Mouse (Mus musculus): Measurements from ENCODE around the gene Phf14.

Gene Phf14

DNA sequence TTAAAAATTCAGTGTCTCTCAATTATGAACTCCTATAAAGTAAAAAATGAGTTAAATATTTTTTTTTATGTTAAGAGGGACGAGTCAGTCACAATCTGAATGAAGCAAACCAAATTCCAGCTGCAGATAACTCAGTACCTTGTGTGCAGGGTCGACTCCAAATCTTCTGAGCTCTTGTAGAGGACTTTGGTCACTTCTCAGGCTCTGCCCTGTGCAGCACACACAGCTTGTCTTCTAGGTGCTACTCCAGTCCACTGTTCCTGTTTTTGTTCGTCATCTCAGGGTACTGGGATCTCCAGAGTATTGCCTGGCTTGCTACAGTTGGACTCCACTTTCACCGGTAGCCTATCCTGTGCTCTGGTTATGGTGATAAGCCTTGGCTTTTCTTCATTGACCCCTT is 113.1 kb downstream of the Phf14 start:
- in situ Hi-C loops (cut with MboI) = no loop called here

DNA sequence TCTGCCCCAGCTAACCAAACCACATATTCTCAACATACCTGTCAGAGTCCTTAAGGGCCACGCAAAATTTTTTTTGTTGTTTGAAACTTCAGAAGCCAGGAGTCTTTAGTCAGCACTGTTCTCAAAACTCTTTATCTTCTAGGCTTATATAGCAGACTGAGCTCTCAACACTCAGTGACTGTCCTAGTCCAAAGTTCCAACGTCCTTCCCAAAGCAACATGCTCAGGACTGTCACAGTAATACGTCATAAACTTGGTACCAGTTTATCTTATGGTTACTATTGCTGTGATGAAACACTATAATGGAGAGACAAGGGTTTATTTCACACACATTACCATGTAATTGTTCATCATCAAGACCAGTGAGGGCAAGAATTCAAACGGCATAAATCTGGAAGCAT is 113.9 kb downstream of the Phf14 start:
- in situ Hi-C loops (cut with MboI) = no loop called here

- in situ Hi-C loops (cut with MboI) = no loop called here
Measured at GRCm38 (mm10) chr6:12023395-12023794, 115.8 kb downstream of the Phf14 start.

DNA sequence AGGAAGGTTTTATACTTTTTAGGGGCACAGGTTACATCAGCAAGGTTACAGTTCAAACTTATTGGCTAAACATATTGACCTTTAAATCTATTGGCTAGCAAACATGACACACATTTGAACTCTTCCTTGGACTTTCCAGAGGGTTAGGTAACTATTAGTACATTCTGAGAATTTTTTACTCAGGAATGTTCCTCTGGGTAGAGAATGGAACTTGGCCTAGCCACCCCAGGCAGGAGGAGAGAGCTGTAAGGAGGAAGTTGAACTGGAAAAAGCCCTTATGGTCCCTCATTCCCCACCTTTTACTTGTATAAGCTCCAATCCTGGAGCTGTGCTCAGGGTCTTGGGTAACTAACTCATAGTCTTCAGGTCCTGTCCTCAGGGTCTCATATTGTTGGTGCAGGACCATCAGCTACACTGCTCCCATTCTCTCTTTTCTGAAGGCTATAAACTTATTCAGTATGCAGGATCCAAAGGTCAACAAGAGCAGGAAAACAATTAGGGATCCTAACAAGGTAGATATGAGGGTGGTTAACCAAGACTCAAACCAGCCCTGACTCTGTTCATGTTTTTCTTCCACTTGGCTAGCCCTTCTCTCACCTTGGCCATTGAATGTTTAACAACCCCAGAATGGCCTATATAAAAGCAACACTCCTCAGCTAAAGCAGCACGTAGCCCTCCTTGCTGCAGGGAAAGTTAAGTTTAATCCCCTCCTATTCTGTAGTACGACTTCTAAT is 119.4 kb downstream of the Phf14 start:
- in situ Hi-C loops (cut with MboI) = no loop called here

GRCm38 (mm10) chr6:12034561-12034960 is 127.0 kb downstream of the Phf14 start:
- in situ Hi-C loops (cut with MboI) = no loop called here

DNA sequence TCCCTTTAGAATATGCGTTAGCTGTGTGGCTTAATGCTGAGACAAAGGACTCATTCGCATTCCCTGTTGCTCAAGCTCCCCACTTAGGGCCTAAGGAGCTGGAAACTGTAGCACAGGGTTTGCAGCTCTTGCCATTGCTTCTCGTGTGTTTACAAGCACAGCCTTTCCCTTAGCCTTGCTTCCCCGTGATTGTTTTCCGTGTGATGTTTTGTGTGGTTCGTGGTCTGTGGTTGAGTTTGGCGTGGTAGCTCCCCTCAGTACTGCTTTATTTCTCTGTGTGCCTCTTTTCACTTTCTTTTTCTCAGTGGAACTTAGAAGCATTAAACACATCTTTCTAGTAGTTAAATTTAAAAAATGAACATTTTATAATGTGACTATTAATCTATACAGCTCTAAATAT is 130.7 kb downstream of the Phf14 start:
- in situ Hi-C loops (cut with MboI) = no loop called here

DNA sequence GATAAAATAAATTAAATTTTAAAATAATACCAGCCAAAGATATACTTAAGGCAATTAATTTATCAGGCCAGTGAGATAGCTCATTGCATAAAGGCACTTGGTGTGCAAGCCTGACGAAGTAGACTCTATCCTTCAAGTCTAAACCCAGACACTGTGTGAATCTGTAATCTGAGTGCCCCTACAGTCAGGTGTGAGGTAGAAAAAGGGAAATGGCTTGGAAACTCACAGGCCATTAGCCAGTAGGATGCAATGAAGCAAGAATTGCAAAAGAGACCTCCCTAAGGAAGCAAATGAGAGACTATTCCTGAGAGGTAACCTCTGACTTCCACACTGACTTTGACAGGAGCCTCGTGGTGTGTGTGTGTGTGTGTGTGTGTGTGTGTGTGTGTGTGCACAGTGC is 145.3 kb downstream of the Phf14 start:
- in situ Hi-C loops (cut with MboI) = no loop called here

DNA sequence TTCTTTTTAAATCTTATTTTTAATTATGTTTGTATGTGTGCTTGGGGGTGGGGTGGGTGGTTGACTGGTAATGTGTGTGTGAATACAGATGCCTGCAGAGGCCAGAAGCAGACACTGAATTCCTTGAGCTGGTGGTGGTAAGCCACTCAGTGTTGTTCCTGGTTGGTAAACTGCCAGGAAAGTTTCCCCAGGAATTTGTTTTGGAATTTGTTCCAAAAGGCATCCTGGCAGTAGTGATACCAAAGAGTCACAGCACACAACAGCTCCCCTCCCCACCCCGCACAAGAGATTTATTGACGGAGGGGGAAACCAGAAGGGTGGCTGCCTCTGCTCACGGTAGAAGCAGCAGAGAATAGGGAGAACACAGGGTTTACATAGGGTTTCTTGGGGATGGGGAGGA is 146.5 kb downstream of the Phf14 start:
- in situ Hi-C loops (cut with MboI) = no loop called here

DNA sequence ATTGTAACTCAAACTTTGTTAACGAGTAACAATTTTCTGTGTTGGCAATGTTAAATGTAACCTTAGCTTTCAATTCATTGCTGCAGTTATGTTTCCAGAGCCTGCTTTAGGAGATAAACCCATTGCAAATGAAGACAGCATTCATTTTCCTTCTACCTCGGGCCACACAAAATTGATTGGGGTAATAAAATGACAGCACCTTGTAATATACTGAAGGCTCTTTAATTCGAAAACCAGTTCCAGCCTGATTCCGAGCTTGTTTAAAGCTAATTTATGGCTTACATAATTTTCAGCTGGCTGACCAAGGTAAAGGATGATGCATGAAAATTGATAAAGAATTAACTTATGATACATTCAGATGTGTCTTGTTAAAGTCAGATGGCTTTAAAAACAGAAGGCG is 151.1 kb downstream of the Phf14 start:
- in situ Hi-C loops (cut with MboI) = no loop called here

GRCm38 (mm10) chr6:12059971-12060370 is 152.4 kb downstream of the Phf14 start:
- in situ Hi-C loops (cut with MboI) = no loop called here

GRCm38 (mm10) chr6:12060452-12061140 is 153.0 kb downstream of the Phf14 start:
- in situ Hi-C loops (cut with MboI) = no loop called here

DNA sequence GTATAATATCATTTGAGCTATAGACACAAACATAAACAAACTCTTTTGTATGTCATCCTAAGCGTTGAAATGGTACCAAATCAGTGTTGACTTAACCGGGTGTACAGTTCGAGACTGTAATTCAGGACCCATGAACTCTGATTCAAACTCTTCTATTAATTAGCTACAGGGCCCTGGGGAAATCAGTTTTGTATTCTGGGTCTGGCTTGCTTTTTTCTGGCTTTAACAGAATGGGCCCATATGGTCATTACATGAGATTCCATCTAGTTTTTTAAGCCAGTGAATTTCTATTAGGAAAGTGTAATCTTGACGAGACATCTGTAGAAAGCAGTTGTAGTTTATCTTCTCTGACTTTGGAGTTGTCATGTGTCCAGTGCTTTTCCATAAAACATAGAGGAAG is 160.3 kb downstream of the Phf14 start:
- in situ Hi-C loops (cut with MboI) = no loop called here

DNA sequence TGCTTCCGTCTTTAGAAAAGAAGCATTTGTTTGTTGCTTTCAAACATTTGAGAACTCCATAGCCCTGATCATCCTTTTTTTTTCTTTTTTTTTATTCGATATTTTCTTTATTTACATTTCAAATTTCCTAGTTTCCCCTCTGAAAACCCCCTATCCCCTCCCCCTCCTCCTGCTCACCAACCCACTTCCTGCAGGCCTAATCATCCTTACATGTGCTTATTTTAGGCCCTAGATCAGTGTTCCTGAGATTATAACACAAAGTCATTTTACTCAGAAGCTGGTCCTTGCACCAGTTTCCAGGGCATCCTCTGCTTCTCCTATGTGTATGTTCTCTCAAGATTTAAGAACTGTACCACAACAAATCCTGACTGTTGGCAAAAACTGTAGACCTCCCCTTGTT is 161.7 kb downstream of the Phf14 start:
- in situ Hi-C loops (cut with MboI) = no loop called here

GRCm38 (mm10) chr6:12074599-12074998 is 167.0 kb downstream of the Phf14 start:
- in situ Hi-C loops (cut with MboI) = no loop called here

GRCm38 (mm10) chr6:12077338-12077737 is 169.7 kb downstream of the Phf14 start:
- in situ Hi-C loops (cut with MboI) = no loop called here

DNA sequence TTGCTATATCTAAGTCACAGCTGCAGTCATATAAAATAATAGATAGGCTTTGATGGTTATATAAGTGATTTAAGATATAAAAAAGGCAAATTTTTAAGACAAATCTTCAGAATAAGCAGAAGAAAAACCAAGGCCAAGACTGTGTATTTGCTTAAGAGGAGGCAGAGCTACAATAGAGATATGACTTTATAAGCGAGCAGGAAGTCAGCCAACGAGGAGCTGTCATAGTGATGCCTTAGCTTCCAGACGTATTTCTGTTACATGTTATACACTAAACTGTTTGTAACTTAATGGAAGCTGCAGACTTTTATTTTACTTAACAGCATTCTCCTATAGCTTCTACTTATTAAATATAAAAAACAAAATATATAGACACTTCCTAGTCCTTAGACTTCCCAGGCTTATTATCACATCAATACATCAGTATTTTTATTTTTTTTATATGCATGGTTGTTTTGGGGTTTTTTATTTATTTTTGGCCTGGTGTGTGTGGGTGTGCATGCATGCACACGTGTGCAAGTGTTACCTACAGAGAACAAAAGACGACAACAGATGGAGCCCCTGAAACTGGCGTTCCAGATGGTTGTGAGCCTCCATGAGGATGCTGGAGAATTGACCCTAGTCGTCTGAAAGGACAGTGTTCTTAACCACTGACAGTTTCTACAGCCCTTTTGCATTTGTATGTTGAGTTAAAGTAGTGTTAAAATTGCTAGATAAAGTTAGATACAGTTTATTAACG is 170.4 kb downstream of the Phf14 start:
- in situ Hi-C loops (cut with MboI) = no loop called here

DNA sequence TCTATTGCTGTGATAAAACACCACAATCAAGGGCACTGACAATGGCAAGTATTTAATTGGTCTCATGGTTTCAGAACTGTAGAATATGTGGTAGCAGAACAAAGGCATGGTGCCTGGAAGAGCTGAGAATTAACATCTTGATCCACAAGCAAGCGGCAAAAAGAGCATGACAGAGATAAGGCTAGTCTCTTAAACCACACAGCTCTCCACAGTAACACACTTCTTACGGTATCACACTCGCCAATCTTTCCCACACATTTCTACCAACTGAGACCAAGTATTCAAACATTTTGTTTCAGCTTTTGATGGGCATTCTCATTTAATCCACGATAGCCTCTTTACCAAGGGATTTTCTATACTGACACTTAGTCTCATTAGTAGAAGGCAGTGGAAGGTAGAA is 171.7 kb downstream of the Phf14 start:
- in situ Hi-C loops (cut with MboI) = no loop called here

DNA sequence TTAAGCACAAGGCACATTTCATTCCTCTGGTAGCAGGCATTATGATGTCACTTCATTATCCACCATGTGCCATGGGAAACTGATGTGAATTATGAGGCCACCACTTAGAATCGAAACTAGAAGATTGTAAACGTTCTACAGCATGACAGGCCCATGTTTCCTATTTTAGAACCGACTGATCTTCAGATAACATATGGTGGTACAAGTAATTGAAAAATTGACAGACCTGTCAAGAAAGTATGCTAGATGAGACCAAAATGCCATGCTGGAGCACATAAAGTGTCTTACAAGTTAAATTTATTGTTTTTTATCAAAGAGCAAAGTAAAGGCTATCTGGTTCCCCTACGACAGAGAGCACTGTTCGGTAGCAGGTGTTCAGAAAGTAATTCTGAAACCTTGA is 172.8 kb downstream of the Phf14 start:
- in situ Hi-C loops (cut with MboI) = no loop called here

- in situ Hi-C loops (cut with MboI) = no loop called here
Measured at GRCm38 (mm10) chr6:12081722-12082121, 174.1 kb downstream of the Phf14 start.

GRCm38 (mm10) chr6:12082125-12082524 is 174.5 kb downstream of the Phf14 start:
- in situ Hi-C loops (cut with MboI) = no loop called here

DNA sequence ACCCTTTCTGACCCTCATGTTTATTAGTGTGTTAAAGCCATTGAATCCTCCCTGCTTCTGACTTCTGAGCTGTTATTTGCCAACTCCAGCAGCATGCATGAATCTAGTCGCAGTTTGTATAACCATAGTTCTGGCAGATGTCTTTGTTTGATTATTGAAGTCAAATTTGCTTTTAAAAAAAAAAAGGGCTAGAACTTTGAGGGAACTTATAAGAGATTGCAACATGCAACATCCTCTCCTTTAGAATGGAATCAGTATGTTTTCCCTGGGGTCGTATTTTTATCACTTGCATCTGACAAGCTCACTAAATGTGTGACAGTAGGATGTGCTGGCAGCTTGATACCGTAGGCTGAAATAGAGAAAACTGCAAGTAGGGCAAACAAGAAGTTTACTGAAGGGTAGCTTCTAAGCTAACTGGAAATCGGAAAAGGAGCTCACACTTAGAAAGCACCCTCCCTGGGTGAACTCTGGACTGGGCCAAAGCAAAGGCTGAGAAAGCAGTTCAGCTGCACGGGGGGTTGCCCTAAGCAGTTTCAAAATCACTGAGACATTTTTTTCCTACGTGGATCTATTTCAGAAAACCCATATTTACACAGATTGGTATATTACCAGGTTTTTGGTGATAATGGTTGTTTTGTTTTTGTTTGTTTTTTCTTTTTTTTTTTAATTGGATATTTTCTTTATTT is 175.1 kb downstream of the Phf14 start:
- in situ Hi-C loops (cut with MboI) = no loop called here

- in situ Hi-C loops (cut with MboI) = no loop called here
Measured at GRCm38 (mm10) chr6:12084721-12085120, 177.1 kb downstream of the Phf14 start.
